Mouse (Mus musculus) cerebellum, adult 2 months (tissue): ENCODE results near the gene Dffa.

Experiments
- CTCF ChIP-seq: fragments of 200-500 bp; IDR thresholded peaks from 2 replicates; pipeline ENCODE4 v1.5.1; 2011; ENCODE audit warnings: low read depth, mild to moderate bottlenecking, control low read depth, low read length, moderate library complexity, borderline replicate concordance; ENCODE audit not compliant: insufficient read depth
- POLR2A ChIP-seq: fragments of 200-500 bp; IDR thresholded peaks from 2 replicates; pipeline ENCODE4 v1.6.1; 2011; ENCODE audit warnings: low read length, control low read depth, borderline replicate concordance; ENCODE audit not compliant: insufficient read depth

DNA sequence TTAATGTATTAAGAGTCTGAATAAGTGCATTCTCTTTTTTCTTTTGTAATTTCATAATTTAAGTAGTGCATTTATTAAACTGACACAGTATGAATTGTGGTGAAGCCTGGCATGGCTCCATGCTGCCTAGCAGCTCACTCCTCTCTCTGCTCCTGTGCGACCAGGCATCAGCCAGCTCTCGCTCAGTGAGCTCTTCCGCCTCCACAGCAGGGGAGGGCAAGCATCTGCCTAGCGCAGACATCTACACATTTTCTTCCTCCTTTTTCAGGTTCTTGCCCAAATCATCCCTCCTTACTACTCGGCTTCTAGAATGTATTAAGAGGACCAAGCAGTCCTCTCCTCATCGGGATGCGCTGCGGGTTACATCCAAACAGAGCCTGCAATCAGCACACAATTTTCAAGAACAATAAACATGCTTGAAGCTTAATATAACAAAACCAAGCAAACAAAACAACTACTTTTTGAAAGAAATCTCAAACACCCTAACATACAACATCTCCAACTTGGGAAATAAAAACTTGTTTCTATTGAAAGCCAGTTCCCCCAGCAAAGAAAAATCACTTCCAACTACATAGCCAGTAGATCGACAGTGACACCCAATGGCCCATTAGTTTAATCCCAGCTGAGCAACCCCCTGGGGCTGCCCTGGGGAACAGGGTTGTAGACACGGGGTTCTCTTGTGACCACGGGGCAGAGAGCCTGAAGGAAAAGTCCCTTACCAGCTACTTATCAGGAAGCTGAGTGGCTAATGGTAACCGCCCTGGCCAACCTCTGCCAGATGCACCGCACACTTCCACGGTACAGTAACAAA, 43.1 kb upstream of the Dffa start:
- no peak for TF ChIP-seq CTCF
- TF ChIP-seq POLR2A, result no peak
